Mouse (Mus musculus): Measurements from ENCODE around the gene 1700016H13Rik. TPM values are rescaled to one million over a fixed set of nuclear protein-coding genes. Genes with fewer than 3 reads are reported as not detected.

Gene 1700016H13Rik
- total RNA-seq, 2 experiments from 2014 or later, result not detected

DNA sequence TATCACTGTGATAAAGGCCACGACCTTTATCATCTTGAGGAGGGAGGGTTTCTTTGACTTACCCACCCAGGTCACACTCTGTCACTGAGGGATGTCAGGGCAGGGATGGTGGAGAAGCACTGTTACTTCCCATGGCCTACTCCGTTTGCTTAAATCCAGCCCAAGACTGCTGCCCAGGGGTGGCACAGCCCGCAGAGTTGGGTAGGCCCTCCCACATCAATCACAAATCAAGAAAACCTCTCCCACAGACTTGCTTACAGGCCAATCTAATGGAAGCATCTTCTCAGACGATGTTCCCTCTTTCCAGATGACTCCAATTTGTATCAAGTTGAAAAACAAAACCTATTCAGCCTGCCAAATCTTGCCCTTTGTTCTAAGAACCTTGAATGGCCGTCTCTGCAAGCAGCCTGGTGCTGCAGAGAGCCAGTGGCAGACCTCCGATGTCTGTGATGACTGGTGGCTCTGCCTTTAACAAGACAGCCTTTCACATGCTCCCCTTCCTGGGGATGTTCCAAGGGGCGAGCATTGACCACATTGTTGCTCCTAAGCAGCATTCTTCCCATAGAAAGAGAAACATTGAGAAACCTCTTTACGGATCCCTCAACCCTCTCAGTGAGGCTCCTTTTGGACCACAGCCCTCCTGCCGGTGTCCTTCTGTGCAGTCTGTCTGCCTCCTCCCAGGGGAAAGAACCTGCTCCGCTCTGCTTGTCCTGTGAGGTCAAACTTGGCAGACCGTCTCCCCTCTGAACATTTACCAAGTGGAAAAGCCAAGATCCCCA is 52.5 kb downstream of the 1700016H13Rik start:
- DNase-seq, result no peak

DNA sequence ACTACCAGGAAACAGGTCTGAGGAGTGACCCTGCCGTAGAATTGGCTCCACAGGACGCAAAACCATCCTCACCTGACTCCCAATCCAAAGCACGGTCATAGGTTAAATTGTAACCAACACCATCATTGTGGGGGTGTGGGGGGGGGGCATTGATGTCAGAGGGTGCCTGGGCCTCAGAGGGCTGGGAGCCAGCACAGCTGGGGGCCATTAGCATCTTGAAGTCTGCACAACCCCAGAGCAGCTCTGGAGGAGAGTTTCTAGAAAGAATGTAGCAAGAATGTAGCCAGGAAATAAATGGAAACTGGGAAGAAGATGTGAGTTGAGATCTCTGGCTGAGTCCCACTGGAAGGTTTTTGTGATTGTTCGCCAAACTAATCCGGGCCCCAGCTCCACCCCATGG is 56.9 kb downstream of the 1700016H13Rik start:
- DNase-seq, result no peak

DNA sequence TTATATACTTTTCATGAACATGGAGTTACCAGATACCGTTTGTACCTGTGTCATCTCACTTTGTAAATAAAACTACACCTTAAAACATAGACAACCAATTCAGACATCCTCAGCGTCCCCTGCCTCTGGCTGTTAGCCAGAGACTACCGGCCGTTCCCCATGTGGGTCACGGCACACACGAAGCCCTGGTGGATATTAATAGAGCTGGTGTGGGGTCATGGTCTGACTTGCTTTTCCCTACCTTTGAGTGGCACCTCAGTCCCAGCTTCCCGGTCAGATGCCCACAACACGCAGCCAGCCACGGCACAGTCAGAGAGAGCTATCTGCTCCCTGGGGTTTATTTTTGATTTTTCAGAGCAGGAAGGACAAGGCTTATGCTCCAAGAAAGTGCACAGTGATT is 57.5 kb downstream of the 1700016H13Rik start:
- no peak for DNase-seq

Other genes with a start within 250 kb of the 1700016H13Rik start
- 10 to 100 TPM; 18.7 to 42.8 TPM for gene Ptpn13, start 230.8 kb downstream of the 1700016H13Rik start, total RNA-seq (2021)
- gene Slc10a6, start 26.6 kb downstream of the 1700016H13Rik start, total RNA-seq (2021), result 1 to 10 TPM; 1.0 to 3.6 TPM
- 10 to 100 TPM; 40.8 to 44.1 TPM for gene Aff1, start 36.4 kb upstream of the 1700016H13Rik start, total RNA-seq (2021)

Measured in adrenal gland, postnatal 36 days (tissue).